Mouse (Mus musculus) gastrocnemius, adult 2 months (tissue): ENCODE measurements around the gene Crocc2. TPM values are rescaled to one million over a fixed set of nuclear protein-coding genes. Genes with fewer than 3 reads are reported as not detected.
A peak's percentile ranks its signal among the peaks of the same experiment; 100 is the strongest.

ENCODE experiments used
- DNase-seq: peaks from one replicate; pipeline ENCODE4 v3.0.0; 2022
- H3K27ac ChIP-seq: fragments of 200-600 bp; 2 replicates; pipeline ENCODE4 v1.8.1; 2022; ENCODE audit warnings: mild to moderate bottlenecking
- H3K4me3 ChIP-seq: fragments of 200-600 bp; 2 replicates; pipeline ENCODE4 v1.8.1; 2022; ENCODE audit warnings: mild to moderate bottlenecking, moderate library complexity
- CTCF ChIP-seq: fragments of 200-600 bp; IDR thresholded peaks from 2 replicates; pipeline ENCODE4 v1.8.1; 2022; ENCODE audit warnings: antibody characterized with exemption, mild to moderate bottlenecking, moderate library complexity
- intact Hi-C: fragments of 180-260 bp; cut with DNase I; formaldehyde crosslinking; loops from one replicate; pipeline ENCODE4 v1.15.1; 2025
- total RNA-seq, 2 experiments: library from RNA; stranded (reverse); gene quantifications; 2 replicates each; pipeline ENCODE4 v1.2.3; 2021

Crocc2 gene
- total RNA-seq, 2 experiments from 2014 or later: not detected

DNA sequence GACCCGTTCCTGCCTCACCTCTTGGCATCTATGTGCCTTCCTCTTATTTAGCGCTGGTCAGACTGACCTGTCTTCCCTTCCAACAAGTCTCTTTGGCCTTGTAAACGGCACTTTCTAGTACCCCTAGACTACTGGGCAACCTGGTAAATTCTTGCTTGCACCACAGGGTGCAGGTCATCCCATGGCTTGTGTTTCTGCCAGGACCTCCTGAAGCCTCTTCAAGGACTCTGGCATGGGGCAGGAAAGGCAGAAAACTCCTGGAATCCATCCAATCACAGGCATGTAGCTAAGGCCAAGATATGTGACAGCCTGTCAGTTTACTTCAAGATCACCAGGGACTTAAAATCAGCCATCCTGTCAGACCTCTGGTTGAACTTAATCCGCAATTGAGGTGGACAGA is 61.1 kb downstream of the Crocc2 start:
- Histone ChIP-seq H3K4me3 (no peak overlapping the region), H3K27ac (peak overlapping the region; percentile 50)
- TF ChIP-seq CTCF: no peak
- intact Hi-C loops: no loop called here
- no peak for DNase-seq

DNA sequence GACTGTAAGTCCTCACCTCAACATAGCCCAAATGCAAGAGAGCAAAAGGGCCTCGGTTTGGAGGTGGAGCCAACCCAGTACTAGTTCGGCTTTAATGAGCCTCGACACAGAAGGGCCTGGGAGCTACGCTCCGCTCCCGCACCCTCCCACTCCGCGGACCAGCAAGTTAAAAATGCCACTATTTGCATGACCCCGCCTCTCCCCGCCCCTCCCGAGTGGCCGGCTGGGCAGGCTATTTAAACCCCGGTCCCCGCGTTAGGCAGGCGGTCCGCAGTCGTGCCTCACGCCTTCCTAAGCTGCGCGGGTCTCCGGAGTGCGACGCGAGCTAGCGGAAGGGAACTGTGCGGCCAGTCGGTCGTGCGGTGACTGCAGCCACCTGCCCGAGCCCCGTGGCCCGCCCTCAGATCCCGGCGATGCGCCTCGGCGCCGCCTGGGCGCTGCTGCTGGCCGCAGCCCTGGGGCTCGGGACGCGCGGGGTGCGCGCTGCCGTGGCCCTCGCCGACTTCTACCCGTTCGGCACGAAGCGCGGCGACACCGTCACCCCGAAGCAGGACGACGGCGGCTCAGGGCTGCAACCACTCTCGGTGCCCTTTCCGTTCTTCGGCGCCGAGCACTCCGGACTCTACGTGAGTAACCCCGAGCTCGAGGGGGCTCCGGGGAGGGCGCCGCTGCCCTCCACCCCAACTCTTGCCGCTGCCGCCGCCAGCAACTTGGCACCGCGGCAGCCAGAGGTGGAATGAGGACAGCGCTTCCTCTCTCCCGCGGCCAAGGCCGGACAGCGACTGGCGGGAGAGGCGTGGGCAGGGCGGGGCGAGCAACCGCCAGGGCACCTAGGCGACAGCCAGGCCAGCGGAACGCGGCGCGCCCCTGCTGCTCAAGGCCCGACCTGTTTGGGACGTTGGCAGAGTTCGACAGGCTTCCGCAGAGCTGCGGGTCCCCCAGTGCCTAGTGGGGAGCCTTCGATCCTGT is 67.3 kb downstream of the Crocc2 start, which contains the start of gene Sned1:
Gene Sned1, plus strand, starts transcription at position 266 of the 969 bp plus-strand sequence.
- H3K4me3 ChIP-seq: peak within 1 kb of the TSS; percentile 90
- intact Hi-C loops: loop anchor here (5.0 kb wide), 2 partner anchors 106 to 281 kb away; partner anchors contain the start of genes Pask and Ppp1r7

GRCm38 (mm10) chr1:93236545-93236924 is 68.0 kb downstream of the Crocc2 start:
- TF ChIP-seq CTCF: peak; percentile 48; the same call in 1 of the 2 replicates
- Histone ChIP-seq H3K4me3 (peak overlapping the region; percentile 90), H3K27ac (peak overlapping the region; percentile 94)
- peak; percentile 44 for DNase-seq
- intact Hi-C loops: loop anchor here (5.0 kb wide), 2 partner anchors 106 to 281 kb away; partner anchors contain the start of genes Pask and Ppp1r7

More for the DNA sequence above, 67.3 kb downstream of the Crocc2 start, which contains the start of gene Sned1:
- no peak; the same call in 1 of the 2 replicates for TF ChIP-seq CTCF
- DNase-seq: peak; percentile 96
- peak within 1 kb of the TSS; percentile 94 for H3K27ac ChIP-seq

DNA sequence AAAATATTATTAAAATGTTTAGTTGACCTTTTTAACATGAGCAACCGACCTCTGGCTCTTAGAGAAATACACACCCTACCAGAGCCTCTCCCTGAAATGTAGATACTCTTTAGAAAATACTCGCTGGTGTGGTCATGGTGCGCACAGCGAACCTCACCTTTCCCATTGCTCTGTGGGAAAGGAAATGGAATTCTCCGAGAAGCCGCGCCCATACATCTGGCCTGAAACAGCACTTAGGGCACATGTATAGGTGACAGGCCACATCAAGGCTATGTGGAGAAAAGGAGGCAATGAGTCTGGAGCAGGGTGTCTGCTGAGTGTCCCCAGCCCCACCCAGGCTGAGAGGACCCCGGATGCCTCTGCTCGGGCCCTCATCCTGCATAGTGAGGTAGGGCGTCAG is 69.2 kb downstream of the Crocc2 start:
- Histone ChIP-seq H3K4me3 (peak overlapping the region; percentile 29), H3K27ac (no peak overlapping the region)
- DNase-seq: no peak
- TF ChIP-seq CTCF: no peak
- intact Hi-C loops: loop anchor here (5.0 kb wide), 2 partner anchors 105 to 280 kb away; partner anchors contain the start of genes Pask and Ppp1r7

DNA sequence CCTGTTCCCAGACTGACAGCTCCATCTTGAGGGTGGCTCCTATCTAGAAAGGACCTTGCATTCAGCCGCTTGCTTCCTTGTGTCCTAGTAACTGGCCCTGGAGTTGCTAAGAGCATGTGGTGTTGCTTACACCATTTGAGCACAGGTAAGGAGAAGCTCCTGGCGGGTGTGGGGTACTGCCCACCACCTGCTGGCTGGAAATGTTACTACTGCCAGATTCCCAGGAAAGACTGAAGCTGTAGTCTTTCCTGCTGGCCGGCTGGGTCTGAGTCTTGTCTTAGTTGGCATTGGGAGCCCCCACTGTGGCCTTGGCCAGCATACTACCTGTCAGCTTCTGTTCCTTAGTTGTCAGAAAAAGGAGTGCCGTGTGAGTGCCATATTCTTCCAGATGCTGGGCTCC is 69.7 kb downstream of the Crocc2 start:
- Histone ChIP-seq H3K27ac (no peak overlapping the region), H3K4me3 (no peak overlapping the region)
- intact Hi-C loops: loop anchor here (5.0 kb wide), 2 partner anchors 104 to 279 kb away; partner anchors contain the start of genes Pask and Ppp1r7
- TF ChIP-seq CTCF: peak; percentile 24; the same call in 1 of the 2 replicates
- DNase-seq: no peak

DNA sequence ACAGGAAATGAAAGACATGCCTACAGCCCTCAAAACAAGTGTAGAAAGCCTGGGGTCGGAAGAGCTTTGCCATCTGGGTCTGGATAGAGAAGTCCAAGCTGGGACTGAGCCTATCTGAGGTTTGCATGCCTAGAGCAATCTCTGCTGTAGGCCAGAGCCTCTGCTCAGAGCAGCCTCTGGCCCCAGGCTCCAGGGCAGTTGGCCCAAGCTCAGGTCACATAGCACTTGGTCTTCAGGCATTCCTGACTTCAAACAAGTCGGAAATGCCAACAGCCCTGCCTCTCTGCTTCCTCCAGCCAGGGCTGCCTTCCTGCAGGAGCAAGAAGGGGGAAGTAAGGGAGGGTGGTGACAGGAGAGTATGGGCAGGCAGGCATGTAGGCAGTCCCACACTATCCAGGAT is 77.4 kb downstream of the Crocc2 start:
- DNase-seq: peak; percentile 51
- TF ChIP-seq CTCF: no peak

DNA sequence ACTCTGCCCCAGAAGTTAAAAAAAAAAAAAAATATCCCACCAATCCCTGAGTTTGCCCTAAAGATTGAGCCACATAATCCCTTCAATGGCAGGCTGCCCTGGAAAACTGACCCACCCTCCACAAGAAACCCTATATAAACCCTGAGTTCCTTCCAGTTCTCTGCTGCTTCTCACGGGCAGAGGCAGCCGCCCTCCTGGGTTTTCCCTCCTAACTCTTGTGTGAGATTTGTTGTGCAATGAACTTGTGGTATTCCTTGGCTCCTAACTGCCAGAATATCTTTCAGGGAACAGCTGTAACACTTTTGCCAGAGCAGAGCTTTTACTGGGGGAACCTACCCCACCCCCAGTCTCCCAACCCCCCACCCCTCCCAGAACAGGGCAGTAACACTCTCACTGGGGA is 84.1 kb downstream of the Crocc2 start:
- Histone ChIP-seq H3K27ac (no peak overlapping the region), H3K4me3 (no peak overlapping the region)
- no peak for DNase-seq
- intact Hi-C loops: no loop called here
- no peak for TF ChIP-seq CTCF

More for the DNA sequence above, 77.4 kb downstream of the Crocc2 start:
- Histone ChIP-seq H3K27ac (peak overlapping the region; percentile 35), H3K4me3 (no peak overlapping the region)
- intact Hi-C loops: no loop called here

DNA sequence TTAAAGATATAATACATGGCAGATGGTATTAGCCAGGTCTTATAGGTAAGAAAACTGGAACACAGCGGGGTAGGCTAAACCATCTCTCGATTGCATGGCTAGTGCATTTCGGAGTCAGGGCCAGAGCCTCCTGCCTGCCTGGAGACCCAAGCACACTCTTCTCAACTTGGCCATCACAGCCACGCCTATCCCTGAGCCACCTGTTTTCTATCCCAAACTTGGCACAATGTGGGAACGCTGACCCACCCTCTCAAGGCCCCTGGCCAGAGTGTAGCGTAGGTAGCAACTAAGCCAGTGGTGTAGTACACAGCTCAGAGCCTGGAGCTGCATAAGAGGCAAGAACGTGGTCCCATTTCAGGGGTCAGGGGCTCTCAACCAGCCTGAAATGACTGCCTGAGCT is 87.2 kb downstream of the Crocc2 start:
- no peak for TF ChIP-seq CTCF

GRCm38 (mm10) chr1:93257560-93257959 is 89.0 kb downstream of the Crocc2 start:
- Histone ChIP-seq H3K27ac (no peak overlapping the region), H3K4me3 (no peak overlapping the region)
- TF ChIP-seq CTCF: no peak
- DNase-seq: no peak
- intact Hi-C loops: no loop called here

More for the DNA sequence above, 87.2 kb downstream of the Crocc2 start:
- intact Hi-C loops: no loop called here
- Histone ChIP-seq H3K27ac (no peak overlapping the region), H3K4me3 (no peak overlapping the region)
- DNase-seq: no peak

DNA sequence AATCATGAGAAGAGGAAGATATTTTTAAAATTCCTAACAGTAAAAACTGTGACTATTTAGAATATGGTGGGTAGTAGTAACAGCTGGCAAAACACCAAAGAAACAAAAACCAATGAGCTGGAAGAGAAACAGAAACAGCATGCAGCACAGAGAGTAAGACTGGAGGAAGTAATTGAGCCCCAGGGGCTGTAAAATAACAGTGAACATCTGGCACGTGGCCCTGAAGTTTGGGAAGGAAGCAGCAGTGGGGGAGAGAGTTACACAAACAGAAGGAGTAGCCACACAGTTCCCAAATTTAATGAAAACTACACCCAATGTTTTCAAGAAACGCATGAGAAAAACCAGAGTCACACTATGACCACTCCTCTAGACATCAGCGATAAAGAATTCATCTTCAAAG is 98.7 kb downstream of the Crocc2 start:
- intact Hi-C loops: no loop called here
- no peak for DNase-seq
- no peak for TF ChIP-seq CTCF
- no peak overlapping the region for H3K27ac ChIP-seq
- no peak overlapping the region for H3K4me3 ChIP-seq

GRCm38 (mm10) chr1:93268246-93268645 is 99.7 kb downstream of the Crocc2 start:
- Histone ChIP-seq H3K4me3 (no peak overlapping the region), H3K27ac (no peak overlapping the region)
- no peak for TF ChIP-seq CTCF
- intact Hi-C loops: no loop called here
- no peak for DNase-seq

DNA sequence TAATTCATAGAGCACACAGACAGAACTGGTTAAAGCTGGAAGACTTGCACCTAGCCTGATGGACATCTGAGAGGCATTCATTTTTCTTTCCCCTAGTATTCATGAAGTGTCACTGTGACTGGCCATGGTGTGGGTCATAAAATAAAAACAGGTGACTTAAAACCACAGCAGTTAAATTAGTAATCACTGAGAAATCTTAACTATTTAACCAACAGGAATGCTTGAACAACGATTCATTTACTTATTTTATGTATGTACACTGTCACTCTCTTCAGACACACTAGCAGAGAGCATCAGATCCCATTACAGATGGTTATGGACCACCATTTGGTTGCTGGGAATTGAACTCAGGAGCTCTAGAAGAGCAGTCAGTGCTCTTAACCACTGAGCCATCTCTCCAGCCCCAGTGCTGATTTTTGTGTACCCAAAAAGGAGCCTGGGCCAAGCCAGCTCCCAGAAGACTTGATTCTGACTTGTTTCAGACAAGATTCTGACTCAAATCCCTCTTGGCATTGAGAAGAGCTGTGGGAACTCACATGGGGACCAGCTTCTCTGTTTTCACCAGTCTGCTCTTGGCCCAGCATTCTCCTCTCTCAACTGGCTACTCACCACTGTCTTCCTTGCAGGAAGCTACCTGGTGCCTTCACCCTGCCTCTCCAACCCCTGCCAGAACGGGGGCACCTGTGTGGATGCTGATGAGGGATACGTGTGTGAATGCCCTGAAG is 102.2 kb downstream of the Crocc2 start:
- no peak overlapping the region for H3K4me3 ChIP-seq
- intact Hi-C loops: no loop called here
- H3K27ac ChIP-seq: no peak overlapping the region
- DNase-seq: no peak
- TF ChIP-seq CTCF: no peak
